24 mouse cellular contexts compared by ENCODE assay signal in the genomic region with DNA sequence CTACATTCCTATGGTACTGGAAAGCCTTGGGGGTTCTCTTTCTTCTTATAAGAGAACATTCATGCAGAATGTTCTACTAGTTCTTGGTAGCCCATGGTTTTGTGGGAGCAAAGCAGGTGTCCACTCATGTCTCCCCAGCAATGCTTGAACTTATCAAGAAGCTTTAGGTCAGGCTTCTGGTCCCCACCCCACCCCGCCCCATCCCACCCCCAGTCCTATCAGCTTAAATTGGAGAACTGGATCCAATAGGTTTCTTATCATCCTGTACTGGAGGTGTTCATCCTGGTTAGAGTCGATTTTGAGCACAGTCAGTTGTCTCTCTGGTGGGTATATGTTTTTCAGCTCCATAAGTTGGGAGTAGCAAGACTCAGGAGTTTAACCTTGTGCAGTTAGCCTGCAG. TPM values are rescaled to one million over a fixed set of nuclear protein-coding genes. Genes with fewer than 3 reads are reported as not detected.
DNase-seq lines count a peak whose midpoint lies in the region; ATAC-seq and TF ChIP-seq lines count a peak whose summit lies in the region.
"Had no signal": no experiment of that assay in that cellular context is flagged by ENCODE, and none has a peak within 500 bp of the region (broad histone marks: within the 10 kb centered on the region; RNA-seq: fewer than 3 reads in every experiment).

No protein-coding gene starts in this region.

- H3K4me3 ChIP-seq in heart, embryonic 10.5 days = no peak overlapping the region
- no peak overlapping the region for H3K4me3 ChIP-seq in liver, embryonic 13.5 days (replicated peaks)
- H3K4me3 ChIP-seq in liver, postnatal 0 days (ENCODE audit: low read depth, low read length) = no peak overlapping the region
- H3K4me3 ChIP-seq in left cerebral cortex, adult 2 months = no peak overlapping the region
- H3K4me3 ChIP-seq: embryonic facial prominence, embryonic 15.5 days; forebrain, embryonic 13.5 days; hindbrain, embryonic 13.5 days had no signal

- H3K9ac ChIP-seq in liver, embryonic 13.5 days = no peak overlapping the region
- no peak overlapping the region for H3K9ac ChIP-seq in liver, postnatal 0 days (replicated peaks)
- H3K9ac ChIP-seq: embryonic facial prominence, embryonic 15.5 days; forebrain, embryonic 13.5 days; forebrain, postnatal 0 days; hindbrain, embryonic 13.5 days had no signal

- no peak for TF ChIP-seq CTCF in liver, postnatal 0 days (IDR thresholded peaks at IDR 0.05; ENCODE audit: low read depth)
- TF ChIP-seq CTCF in left cerebral cortex, adult 2 months (IDR thresholded peaks at IDR 0.05) = no peak

- intact Hi-C loops in left cerebral cortex, adult 2 months (cut with DNase I) = no loop called here

- no peaks in the 10 kb centered on the region for H3K36me3 ChIP-seq in heart, embryonic 10.5 days
- no peaks in the 10 kb centered on the region for H3K36me3 ChIP-seq in liver, embryonic 13.5 days
- no peaks in the 10 kb centered on the region for H3K36me3 ChIP-seq in liver, postnatal 0 days (replicated peaks; ENCODE audit: insufficient read depth, low read length)
- H3K36me3 ChIP-seq: embryonic facial prominence, embryonic 15.5 days; hindbrain, embryonic 13.5 days had no signal

- H3K27me3 ChIP-seq in heart, embryonic 10.5 days (ENCODE audit: insufficient read depth, poor library complexity, severe bottlenecking) = 0 out of 2 replicates have a peak, but pooled peaks cover 5% of the 10 kb centered on the region
- no peaks in the 10 kb centered on the region for H3K27me3 ChIP-seq in liver, embryonic 13.5 days
- H3K27me3 ChIP-seq in liver, postnatal 0 days (ENCODE audit: insufficient read depth, low read length) = no peaks in the 10 kb centered on the region
- H3K27me3 ChIP-seq: embryonic facial prominence, embryonic 15.5 days; forebrain, embryonic 13.5 days; hindbrain, embryonic 13.5 days had no signal

- H3K9me3 ChIP-seq in heart, embryonic 10.5 days = no peaks in the 10 kb centered on the region
- no peaks in the 10 kb centered on the region for H3K9me3 ChIP-seq in liver, embryonic 13.5 days (replicated peaks)
- H3K9me3 ChIP-seq in liver, postnatal 0 days (ENCODE audit: low read length) = no peaks in the 10 kb centered on the region
- H3K9me3 ChIP-seq: embryonic facial prominence, embryonic 15.5 days; forebrain, embryonic 13.5 days; hindbrain, embryonic 13.5 days had no signal

- no peak for TF ChIP-seq EP300 in liver, postnatal 0 days (IDR thresholded peaks at IDR 0.05; ENCODE audit: low read depth)

- H3K4me2 ChIP-seq in liver, embryonic 13.5 days = peak overlapping the region; percentile 45
- peak overlapping the region; percentile 47 for H3K4me2 ChIP-seq in liver, postnatal 0 days (ENCODE audit: low read depth, low read length)
- H3K4me2 ChIP-seq: embryonic facial prominence, embryonic 15.5 days; forebrain, embryonic 13.5 days; hindbrain, embryonic 13.5 days had no signal

- WGBS in heart, embryonic 10.5 days = 74% methylated on average over 2 of the region's 2 CpGs
- WGBS in liver, embryonic 13.5 days (ENCODE audit: insufficient replicate concordance) = 35% methylated on average over 2 of the region's 2 CpGs
- 47% methylated on average over 2 of the region's 2 CpGs for WGBS in liver, postnatal 0 days (ENCODE audit: insufficient replicate concordance)

- peak; percentile 45 for DNase-seq in heart, adult 11 months
- no peak for DNase-seq in heart, embryonic 10.5 days (ENCODE audit: low spot score)
- DNase-seq in liver, embryonic 13.5 days = no peak
- DNase-seq in liver, postnatal 0 days = no peak
- DNase-seq in left cerebral cortex, adult 2 months (ENCODE audit: extremely low spot score in 1 of 2, low spot score in 2 of 2) = no peak
- DNase-seq in adrenal gland, postnatal 10 days = no peak
- DNase-seq: adrenal gland, postnatal 25 days; cerebellum, adult 11 months; cerebellum, adult 8-10 months; cerebellum, postnatal 14 days; embryo, embryonic 11 days; forebrain, postnatal 0 days; gastrocnemius, postnatal 14 days; heart, postnatal 10 days had no signal

- H3K27ac ChIP-seq in heart, embryonic 10.5 days = no peak overlapping the region
- H3K27ac ChIP-seq in liver, embryonic 13.5 days = peak overlapping the region; percentile 77
- no peak overlapping the region for H3K27ac ChIP-seq in liver, postnatal 0 days (ENCODE audit: low read depth)
- H3K27ac ChIP-seq in left cerebral cortex, adult 2 months = no peak overlapping the region
- H3K27ac ChIP-seq: embryonic facial prominence, embryonic 15.5 days; forebrain, embryonic 13.5 days; hindbrain, embryonic 13.5 days; hindbrain, postnatal 0 days had no signal

- no peaks in the 10 kb centered on the region for H3K4me1 ChIP-seq in heart, embryonic 10.5 days
- H3K4me1 ChIP-seq in liver, embryonic 13.5 days (replicated peaks) = peaks cover 61% of the 10 kb centered on the region
- H3K4me1 ChIP-seq in liver, postnatal 0 days (ENCODE audit: insufficient read depth) = peaks cover 14% of the 10 kb centered on the region
- H3K4me1 ChIP-seq: hindbrain, embryonic 13.5 days had no signal

- ATAC-seq in erythroid progenitor cell, adult 5-6 weeks (replicated peaks; ENCODE audit: low FRiP score, poor library complexity, severe bottlenecking) = 0 out of 2 replicates have a peak, but pooled peaks have one; percentile 13
- ATAC-seq in liver, embryonic 13.5 days (ENCODE audit: low read depth) = peak; percentile 75
- no peak for ATAC-seq in liver, postnatal 0 days
- ATAC-seq: forebrain, embryonic 13.5 days; forebrain, postnatal 0 days; hindbrain, postnatal 0 days had no signal

RNA-seq across cellular contexts. Expression of gene Aknad1, which starts 16.1 kb away (rescaled TPM):
- polyA plus RNA-seq in heart, embryonic 10.5 days (2016; fragmentation: Nextera tagmentation; extraction: Ambion mirVana) = not detected in 2 replicates
- 0.42 and 1.1 TPM in 2 replicates for total RNA-seq in erythroid progenitor cell, adult 5-6 weeks (2015; ENCODE audit: low replicate concordance)
- 4.7 TPM in 1 of 2 replicates, not detected in the other for total RNA-seq in erythroid progenitor cell, adult 5-6 weeks (2017; ENCODE audit: low replicate concordance)
- polyA plus RNA-seq in liver, embryonic 13.5 days (2015; fragmentation: Nextera tagmentation; extraction: Ambion mirVana) = 0.37 and 0.56 TPM in 2 replicates
- polyA plus RNA-seq in liver, postnatal 0 days (2015; fragmentation: Nextera tagmentation; extraction: Ambion mirVana) = 0.06 and 0.13 TPM in 2 replicates
- total RNA-seq in left cerebral cortex, adult 2 months (2021) = not detected
- under 1 TPM; 0.09 to 0.12 TPM for total RNA-seq in adrenal gland, postnatal 10 days (2021)
- total RNA-seq: adrenal gland, adult 18-20 months; adrenal gland, postnatal 25 days; common myeloid progenitor, adult 5-6 weeks; forebrain, postnatal 0 days; granulocyte monocyte progenitor cell, adult 5-6 weeks; hindbrain, postnatal 0 days; MEL had no signal
- polyA plus RNA-seq: forebrain, embryonic 13.5 days; forebrain, postnatal 0 days; heart, embryonic 14.5 days; hindbrain, postnatal 0 days had no signal

RNA-seq across cellular contexts. Expression of gene Gpsm2, which starts 33.4 kb away (rescaled TPM):
- 35.6 and 38.7 TPM in 2 replicates for polyA plus RNA-seq in heart, embryonic 10.5 days (2016; fragmentation: Nextera tagmentation; extraction: Ambion mirVana)
- total RNA-seq in erythroid progenitor cell, adult 5-6 weeks (2015; ENCODE audit: low replicate concordance) = 207 and 218 TPM in 2 replicates
- total RNA-seq in erythroid progenitor cell, adult 5-6 weeks (2017; ENCODE audit: low replicate concordance) = 236 and 282 TPM in 2 replicates
- 35.9 and 45.0 TPM in 2 replicates for polyA plus RNA-seq in liver, embryonic 13.5 days (2015; fragmentation: Nextera tagmentation; extraction: Ambion mirVana)
- 18.3 and 21.6 TPM in 2 replicates for polyA plus RNA-seq in liver, postnatal 0 days (2015; fragmentation: Nextera tagmentation; extraction: Ambion mirVana)
- 10 to 100 TPM; 12.2 to 13.5 TPM for total RNA-seq in left cerebral cortex, adult 2 months (2021)
- total RNA-seq in adrenal gland, postnatal 10 days (2021) = 10 to 100 TPM; 12.7 to 13.1 TPM

Comparison
In these comparisons a context has a peak if more than half of its experiments do, and no peak if none do; other contexts are left out.
1. RNA of gene Gpsm2, which starts 33.4 kb away (total RNA-seq): 207 to 282 TPM in erythroid progenitor cell, adult 5-6 weeks; 12.2 to 13.5 TPM in left cerebral cortex, adult 2 months and 12.7 to 13.1 TPM in adrenal gland, postnatal 10 days; every median in the first group is over 10 times any median in the second.